Mouse (Mus musculus) effector memory CD4-positive, alpha-beta T cell, adult 7 months (primary cell): ENCODE data around the gene Sema5a. TPM values are rescaled to one million over a fixed set of nuclear protein-coding genes. Genes with fewer than 3 reads are reported as not detected.

ENCODE experiments used
- polyA plus RNA-seq: library from polyadenylated mRNA; unstranded; fragments of 100-300 nt; shearing (Covaris generic); gene quantifications from one replicate; pipeline ENCODE4 v1.2.1, GENCODE M21; 2017

Sema5a gene
- 0.16 TPM for polyA plus RNA-seq

DNA sequence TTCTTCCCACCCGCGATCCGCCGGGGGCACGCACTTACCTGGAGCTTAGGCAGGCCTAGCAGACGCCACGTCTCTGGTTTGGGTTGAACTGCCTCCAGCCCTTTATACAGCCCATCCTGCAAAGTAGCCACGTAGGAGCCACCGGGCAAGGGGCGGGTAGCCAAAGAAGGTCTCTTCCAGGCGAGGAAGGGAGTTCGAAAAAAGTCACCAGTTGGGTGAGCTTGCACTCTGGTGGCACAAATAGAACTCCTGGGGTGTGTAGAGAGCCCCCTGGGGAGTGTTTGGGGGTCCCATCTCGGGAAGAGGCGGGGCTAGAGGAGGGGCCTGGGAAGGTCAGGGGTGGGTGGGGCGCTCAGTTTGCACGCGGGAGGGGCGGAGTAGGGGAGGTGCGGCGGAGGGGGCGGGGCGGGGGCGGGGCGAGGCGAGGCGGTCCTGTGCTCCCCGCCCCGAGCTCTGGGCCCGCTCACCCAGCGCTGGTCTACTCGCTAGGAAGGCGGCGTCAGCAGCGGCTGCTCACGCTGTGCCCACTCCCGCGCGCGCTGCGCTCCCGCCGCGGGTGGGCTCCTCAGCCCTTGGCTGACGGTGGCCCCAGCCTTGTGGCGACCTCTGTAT is at the start of gene Sema5a:
TSS of gene Sema5a (plus strand) at position 467 of the 612 bp plus-strand sequence.

Other genes with a start within 250 kb of the Sema5a start
- not detected for gene Tas2r119, start 67.5 kb upstream of the Sema5a start, polyA plus RNA-seq